Mouse (Mus musculus) brain, embryonic 14.5 days (tissue): ENCODE data around the gene Pard6a.

Experiments
- CTCF ChIP-seq: fragments of 200-500 bp; IDR thresholded peaks from 2 replicates; pipeline ENCODE4 v1.5.1; 2012; ENCODE audit warnings: inconsistent platforms, mild to moderate bottlenecking, moderate library complexity, borderline replicate concordance; ENCODE audit not compliant: insufficient read depth, insufficient read length; ENCODE audit errors: extremely low read depth
- POLR2A ChIP-seq: fragments of 200-500 bp; IDR thresholded peaks from 2 replicates; pipeline ENCODE4 v1.6.1; 2012; ENCODE audit warnings: mild to moderate bottlenecking, inconsistent platforms, borderline replicate concordance; ENCODE audit not compliant: poor library complexity, insufficient read depth, insufficient read length, severe bottlenecking; ENCODE audit errors: extremely low read depth

DNA sequence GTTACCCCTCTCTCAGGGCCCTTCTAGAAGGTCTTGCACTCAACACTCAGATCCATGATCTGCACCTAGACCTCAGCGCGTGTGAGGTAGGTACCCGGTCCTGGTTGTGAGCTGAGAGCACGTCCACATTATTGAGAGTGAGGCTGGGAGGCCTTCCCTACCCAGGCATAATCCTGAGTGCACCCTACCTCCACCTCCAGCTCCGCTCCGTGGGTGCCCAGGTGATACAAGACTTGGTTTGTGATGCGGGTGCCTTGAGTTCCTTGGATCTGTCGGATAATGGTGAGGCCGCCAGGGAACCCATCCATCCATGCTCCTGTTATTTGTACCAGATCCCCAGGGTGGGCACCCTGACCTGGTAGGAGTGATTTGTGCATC lies 11.0 kb upstream of the Pard6a start:
- TF ChIP-seq POLR2A: no peak
- TF ChIP-seq CTCF: no peak
